Mouse (Mus musculus): ENCODE results near the gene Hcn1.

- no peak for TF ChIP-seq POLR2A (IDR thresholded peaks at IDR 0.05; ENCODE audit: insufficient read depth, low read depth, low read length)
- TF ChIP-seq CTCF (IDR thresholded peaks at IDR 0.05), result no peak
Measured at GRCm38 (mm10) chr13:117880471-117881225, 278.5 kb downstream of the Hcn1 start.
